Mouse (Mus musculus) liver, embryonic 11.5 days (tissue): ENCODE results near the gene Scfd2. TPM values are rescaled to one million over a fixed set of nuclear protein-coding genes. Genes with fewer than 3 reads are reported as not detected.

ENCODE experiments used
- ATAC-seq: fragments of 200-750 bp; cut with Nextera tagmentation; replicated peaks from 2 replicates; pipeline ENCODE4 v1.8.0; 2017; ENCODE audit warnings: moderate number of reproducible peaks, mild to moderate bottlenecking, moderate TSS enrichment, moderate library complexity; ENCODE audit not compliant: low FRiP score
- DNase-seq: peaks from one replicate; pipeline ENCODE4 v3.0.0-alpha.2; 2017; ENCODE audit warnings: low spot score
- H3K27ac ChIP-seq: fragments of 300-500 bp; sonication (generic); 2 replicates; pipeline ENCODE4 v1.5.1; 2014; ENCODE audit warnings: mild to moderate bottlenecking, low read depth, low read length, control low read depth
- H3K27me3 ChIP-seq: fragments of 300-500 bp; sonication (generic); replicated peaks from 2 replicates; pipeline ENCODE4 v1.6.1; 2014; ENCODE audit warnings: low read length, mixed read lengths; ENCODE audit not compliant: control insufficient read depth, insufficient read depth
- H3K36me3 ChIP-seq: fragments of 300-500 bp; sonication (generic); 2 replicates; pipeline ENCODE4 v1.6.1; 2014; ENCODE audit warnings: mild to moderate bottlenecking, low read length, moderate library complexity, mixed read lengths; ENCODE audit not compliant: control insufficient read depth, insufficient read depth
- H3K4me1 ChIP-seq: fragments of 300-500 bp; sonication (generic); replicated peaks from 2 replicates; pipeline ENCODE4 v1.6.1; 2014; ENCODE audit warnings: low read length, mixed read lengths; ENCODE audit not compliant: control insufficient read depth, insufficient read depth
- H3K4me2 ChIP-seq: fragments of 300-500 bp; sonication (generic); 2 replicates; pipeline ENCODE4 v1.6.1; 2014; ENCODE audit warnings: mild to moderate bottlenecking, control low read depth, moderate library complexity
- H3K4me3 ChIP-seq: fragments of 300-500 bp; sonication (generic); 2 replicates; pipeline ENCODE4 v1.5.1; 2014; ENCODE audit warnings: low read depth, low read length, control low read depth
- H3K9ac ChIP-seq: fragments of 300-500 bp; sonication (generic); 2 replicates; pipeline ENCODE4 v1.6.1; 2014; ENCODE audit warnings: low read depth, low read length, control low read depth
- H3K9me3 ChIP-seq: fragments of 300-500 bp; sonication (generic); 2 replicates; pipeline ENCODE4 v1.6.1; 2016; ENCODE audit warnings: low read length, inconsistent platforms, mixed read lengths; ENCODE audit not compliant: control insufficient read depth
- WGBS: fragments of 180-500 bp; shearing (Covaris S2); extraction: QIAGEN DNeasy Blood & Tissue Kit; methylation state at CpG from one replicate; pipeline ENCODE4 v1.1.7; 2014; 5-methylcytosine and 5-hydroxymethylcytosine counted together
- polyA plus RNA-seq: library from polyadenylated mRNA; unstranded; fragments of >200 nt; fragmentation: Nextera tagmentation; extraction: Ambion mirVana; gene quantifications from 2 replicates; pipeline ENCODE4 v1.2.1, GENCODE M21; 2014

Scfd2 gene
- polyA plus RNA-seq, 1 experiment from 2014 or later, result 20.7 TPM

DNA sequence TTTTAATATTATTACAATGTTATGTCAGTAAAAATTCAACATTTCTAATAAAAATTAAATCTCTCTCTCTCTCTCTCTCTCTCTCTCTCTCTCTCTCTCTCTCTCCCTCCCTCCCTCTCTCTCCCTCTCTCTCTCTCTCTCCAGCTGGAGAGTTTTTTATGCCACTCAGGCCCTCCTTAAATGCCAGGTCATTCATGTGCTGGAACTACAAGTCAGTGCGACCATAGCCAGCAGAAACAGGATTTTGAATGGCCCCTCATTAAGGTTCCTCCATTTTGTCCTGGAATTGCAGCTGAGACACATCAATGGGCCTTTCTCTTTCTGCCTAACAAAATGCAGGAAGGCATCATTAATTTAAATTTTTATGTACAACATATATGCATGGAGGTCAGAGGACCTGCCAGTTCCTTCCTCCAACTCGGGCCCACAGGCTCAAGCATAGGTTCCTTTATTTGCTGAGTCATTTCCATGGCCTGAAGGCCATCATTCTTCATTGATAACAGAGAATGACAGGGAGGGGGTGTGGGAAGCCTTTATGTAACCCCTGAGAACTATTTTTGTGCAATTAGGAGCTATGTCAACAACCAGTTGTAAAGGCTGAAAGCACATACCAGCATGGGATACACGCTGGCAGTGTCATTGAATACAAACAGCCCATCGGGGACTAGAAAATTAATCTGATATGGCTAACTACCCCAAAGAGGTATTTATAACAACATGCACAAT is 165.4 kb downstream of the Scfd2 start:
- ATAC-seq, result peak; percentile 72
- H3K9me3 ChIP-seq, result no peaks in the 10 kb centered on the region
- WGBS, result 48% methylated on average over 4 of the region's 4 CpGs
- no peak overlapping the region for H3K27ac ChIP-seq
- peaks cover 9% of the 10 kb centered on the region for H3K4me1 ChIP-seq
- no peak for DNase-seq
- H3K27me3 ChIP-seq, result no peaks in the 10 kb centered on the region
- no peaks in the 10 kb centered on the region for H3K36me3 ChIP-seq
- no peak overlapping the region for H3K4me2 ChIP-seq
- no peak overlapping the region for H3K9ac ChIP-seq
- H3K4me3 ChIP-seq, result no peak overlapping the region

DNA sequence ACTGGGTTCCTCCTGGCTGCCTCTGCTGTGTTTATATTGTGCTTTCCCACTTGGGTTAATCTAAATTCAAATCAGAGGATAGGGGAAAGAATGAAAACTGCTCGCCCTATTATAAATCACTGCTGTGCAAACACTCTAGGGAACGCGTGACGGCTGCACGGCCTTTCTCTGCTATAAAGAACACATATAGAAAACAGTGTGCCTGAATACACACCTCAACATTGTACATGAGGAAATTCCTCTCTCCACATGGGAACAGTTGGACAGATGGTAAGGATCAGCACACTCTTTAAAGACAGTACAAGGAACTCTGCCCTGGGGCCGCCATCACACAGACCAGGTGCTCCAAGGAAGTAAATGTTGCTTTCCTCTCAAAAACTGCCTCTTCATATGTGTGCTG is 166.2 kb downstream of the Scfd2 start:
- H3K27me3 ChIP-seq, result no peaks in the 10 kb centered on the region
- H3K36me3 ChIP-seq, result no peaks in the 10 kb centered on the region
- no peaks in the 10 kb centered on the region for H3K9me3 ChIP-seq
- H3K4me2 ChIP-seq, result no peak overlapping the region
- H3K4me3 ChIP-seq, result no peak overlapping the region
- peaks cover 9% of the 10 kb centered on the region for H3K4me1 ChIP-seq
- DNase-seq (no peak), ATAC-seq (no peak)
- 76% methylated on average over 6 of the region's 6 CpGs for WGBS
- no peak overlapping the region for H3K27ac ChIP-seq
- no peak overlapping the region for H3K9ac ChIP-seq

DNA sequence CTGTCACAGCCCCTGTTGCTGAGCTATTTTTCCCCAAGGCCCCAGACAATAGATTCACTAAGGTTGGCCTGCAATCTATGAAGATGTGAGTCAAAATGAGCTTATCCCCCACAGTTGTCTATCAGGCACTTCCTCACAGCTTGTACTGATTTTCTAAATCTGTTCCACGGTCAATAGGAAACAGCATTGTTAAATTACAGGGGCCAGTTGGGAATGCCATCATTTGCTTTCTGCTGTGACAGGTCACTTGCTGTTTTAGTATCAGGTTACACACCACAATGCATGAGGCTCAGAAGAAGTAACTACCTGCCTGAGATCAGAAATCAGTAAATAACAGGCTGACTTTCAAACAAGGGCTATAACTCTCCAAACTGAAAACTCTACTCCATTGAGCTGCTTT is 168.3 kb downstream of the Scfd2 start:
- Histone ChIP-seq H3K4me3 (no peak overlapping the region), H3K36me3 (no peaks in the 10 kb centered on the region), H3K4me2 (no peak overlapping the region), H3K9ac (no peak overlapping the region), H3K27me3 (no peaks in the 10 kb centered on the region), H3K9me3 (no peaks in the 10 kb centered on the region), H3K27ac (no peak overlapping the region), H3K4me1 (peaks cover 9% of the 10 kb centered on the region)
- no peak for DNase-seq
- ATAC-seq, result no peak
- 37% methylated on average over 1 of the region's 1 CpGs for WGBS

DNA sequence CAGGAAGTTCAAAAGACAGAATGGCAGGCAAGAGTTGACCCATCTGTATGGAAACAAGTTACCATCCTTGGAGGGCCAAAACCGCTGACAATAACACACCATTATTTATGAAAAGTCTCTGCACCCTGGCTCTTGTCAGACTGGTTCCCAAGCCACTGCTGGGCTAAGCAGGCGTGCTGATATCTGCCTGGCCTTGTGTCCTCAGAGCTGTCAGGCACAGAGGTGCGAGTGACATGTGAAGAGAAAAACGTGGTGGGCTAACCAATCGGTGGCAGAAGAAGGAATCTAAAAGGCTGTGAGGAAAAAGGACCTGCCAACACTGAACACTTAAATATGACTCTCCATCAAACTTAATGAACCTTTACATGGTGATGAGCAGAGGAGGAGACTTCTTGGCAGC is 170.0 kb downstream of the Scfd2 start:
- ATAC-seq (no peak), DNase-seq (no peak)
- no peak overlapping the region for H3K27ac ChIP-seq
- no peak overlapping the region for H3K4me3 ChIP-seq
- no peak overlapping the region for H3K4me2 ChIP-seq
- no peaks in the 10 kb centered on the region for H3K36me3 ChIP-seq
- H3K27me3 ChIP-seq, result no peaks in the 10 kb centered on the region
- 48% methylated on average over 5 of the region's 5 CpGs for WGBS
- H3K9me3 ChIP-seq, result no peaks in the 10 kb centered on the region
- H3K9ac ChIP-seq, result no peak overlapping the region
- peaks cover 6% of the 10 kb centered on the region for H3K4me1 ChIP-seq

DNA sequence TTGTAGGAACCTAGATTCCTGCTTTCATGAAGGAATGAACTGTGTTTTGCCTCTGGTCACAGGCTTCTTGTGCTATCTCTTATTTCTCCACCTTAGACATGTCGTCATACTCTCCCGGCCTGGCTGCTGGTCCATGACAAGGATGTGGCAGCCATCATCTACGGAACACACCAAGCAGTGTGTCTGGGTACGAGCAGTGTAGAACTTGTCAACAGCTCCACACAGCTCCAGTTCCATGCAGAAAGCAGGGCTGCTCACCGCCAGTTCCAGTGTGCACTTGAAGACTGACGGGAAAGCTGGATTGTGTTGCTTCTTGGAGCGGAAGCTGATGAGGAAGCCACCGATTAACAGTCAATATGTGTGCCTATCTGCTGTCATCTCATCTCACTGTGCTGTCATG is 173.5 kb downstream of the Scfd2 start:
- H3K9me3 ChIP-seq, result no peaks in the 10 kb centered on the region
- H3K9ac ChIP-seq, result no peak overlapping the region
- no peaks in the 10 kb centered on the region for H3K27me3 ChIP-seq
- no peak overlapping the region for H3K27ac ChIP-seq
- H3K4me1 ChIP-seq, result no peaks in the 10 kb centered on the region
- DNase-seq (no peak), ATAC-seq (no peak)
- WGBS, result 79% methylated on average over 8 of the region's 8 CpGs
- no peaks in the 10 kb centered on the region for H3K36me3 ChIP-seq
- H3K4me2 ChIP-seq, result no peak overlapping the region
- H3K4me3 ChIP-seq, result no peak overlapping the region

DNA sequence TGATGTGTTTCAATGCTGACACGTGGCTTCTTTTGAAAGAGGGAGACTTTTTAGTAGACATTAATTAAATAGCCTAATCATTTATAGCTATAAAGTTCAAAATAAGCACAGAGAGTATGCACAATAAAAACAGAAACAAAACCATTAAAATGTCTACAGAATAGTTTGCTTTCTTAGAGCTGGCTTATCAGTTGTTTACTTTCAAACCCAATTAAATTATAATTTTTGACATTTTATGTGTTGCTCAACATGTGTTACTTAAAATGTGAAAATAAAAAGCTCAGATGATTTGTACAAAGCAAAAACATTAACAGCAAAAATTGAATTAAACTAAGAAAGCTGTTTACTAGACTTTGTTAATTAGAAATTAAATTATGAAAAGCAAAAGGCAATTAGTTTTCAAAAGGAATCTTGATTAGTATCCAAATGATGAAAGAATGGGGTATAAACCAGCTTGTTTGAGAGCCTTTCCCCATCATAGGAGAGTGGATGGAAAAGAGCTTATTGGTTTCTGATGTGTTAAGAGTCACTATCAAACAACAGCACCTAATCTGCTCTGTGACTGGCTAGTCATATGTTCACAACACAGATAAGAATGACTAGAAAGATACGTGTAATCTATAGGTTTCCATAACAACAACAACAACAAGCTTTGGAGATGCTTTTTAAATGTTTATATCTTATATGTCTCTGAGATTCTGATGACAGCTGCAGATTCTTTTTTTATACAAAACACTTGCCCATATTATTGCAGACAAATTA is 176.0 kb downstream of the Scfd2 start:
- ATAC-seq (no peak), DNase-seq (no peak)
- 65% methylated on average over 2 of the region's 2 CpGs for WGBS

DNA sequence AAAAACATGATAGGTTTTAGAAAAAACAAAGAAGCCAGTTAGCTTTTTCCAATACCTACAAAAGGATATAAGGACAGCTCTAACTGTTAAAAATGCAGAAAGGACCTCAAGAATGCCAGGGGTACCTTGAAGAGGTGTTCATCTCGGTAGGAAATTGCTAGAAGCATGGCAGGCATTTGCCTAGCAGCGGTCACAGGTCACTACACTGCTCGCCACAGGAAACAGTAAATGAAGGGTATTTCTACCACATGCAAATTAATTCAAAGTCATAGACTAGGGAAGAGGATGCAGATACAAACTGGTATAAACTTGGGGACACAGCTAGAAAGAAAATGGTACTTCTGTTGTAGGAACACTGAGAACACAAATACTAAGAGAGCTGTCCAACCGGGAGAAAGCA is 180.7 kb downstream of the Scfd2 start:
- H3K4me1 ChIP-seq, result no peaks in the 10 kb centered on the region
- no peaks in the 10 kb centered on the region for H3K27me3 ChIP-seq
- H3K4me3 ChIP-seq, result no peak overlapping the region
- H3K4me2 ChIP-seq, result no peak overlapping the region
- WGBS, result 77% methylated on average over 4 of the region's 4 CpGs
- no peak overlapping the region for H3K9ac ChIP-seq
- no peak overlapping the region for H3K27ac ChIP-seq
- ATAC-seq (no peak), DNase-seq (no peak)
- no peaks in the 10 kb centered on the region for H3K9me3 ChIP-seq
- no peaks in the 10 kb centered on the region for H3K36me3 ChIP-seq

More for the DNA sequence above, 176.0 kb downstream of the Scfd2 start:
- H3K4me1 ChIP-seq, result no peaks in the 10 kb centered on the region
- H3K36me3 ChIP-seq, result no peaks in the 10 kb centered on the region
- no peak overlapping the region for H3K9ac ChIP-seq
- no peak overlapping the region for H3K27ac ChIP-seq
- H3K27me3 ChIP-seq, result no peaks in the 10 kb centered on the region
- H3K4me2 ChIP-seq, result no peak overlapping the region
- no peak overlapping the region for H3K4me3 ChIP-seq
- no peaks in the 10 kb centered on the region for H3K9me3 ChIP-seq

DNA sequence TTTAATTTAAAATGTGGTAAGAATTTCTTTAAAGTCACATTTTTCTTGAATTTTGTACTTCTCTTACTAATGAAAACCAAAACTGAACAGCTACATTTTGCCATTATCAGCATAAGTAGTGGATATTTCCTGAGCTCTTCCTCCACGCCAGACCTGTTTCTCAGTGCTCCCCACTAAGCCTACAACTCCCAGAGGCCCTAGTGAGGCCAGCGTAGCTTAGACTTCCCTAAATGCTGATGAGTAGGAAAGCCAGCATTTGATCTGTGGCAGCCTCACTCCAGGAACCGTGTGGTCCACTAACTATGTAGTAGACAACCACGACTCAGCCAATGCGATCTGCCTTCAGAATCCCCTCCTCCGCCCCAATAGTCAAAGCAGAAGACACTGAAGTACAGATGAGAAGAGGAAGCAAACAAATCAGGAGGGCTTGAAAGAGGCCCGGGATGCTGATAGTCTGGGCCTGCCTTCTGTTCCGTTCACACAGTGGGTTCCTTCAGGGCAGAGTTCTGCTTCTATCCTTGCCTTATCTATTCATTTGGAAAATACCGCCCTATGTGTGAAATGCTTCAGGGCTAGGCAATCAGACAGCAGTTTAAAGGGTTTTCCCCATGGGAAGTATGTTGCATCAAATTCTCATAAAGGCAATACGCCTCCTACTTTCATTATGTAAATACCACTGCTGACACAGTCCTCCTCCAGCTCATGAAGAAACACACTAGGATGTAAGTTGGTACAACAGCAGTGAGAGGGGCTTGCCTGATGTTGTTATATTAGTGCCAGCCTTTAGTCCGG is 183.3 kb downstream of the Scfd2 start:
- Histone ChIP-seq H3K4me1 (no peaks in the 10 kb centered on the region), H3K4me2 (no peak overlapping the region), H3K36me3 (no peaks in the 10 kb centered on the region), H3K27ac (no peak overlapping the region), H3K27me3 (no peaks in the 10 kb centered on the region), H3K4me3 (no peak overlapping the region), H3K9ac (no peak overlapping the region), H3K9me3 (no peaks in the 10 kb centered on the region)
- no peak for ATAC-seq
- WGBS, result 60% methylated on average over 11 of the region's 11 CpGs
- DNase-seq, result no peak
